Mouse (Mus musculus) adrenal gland, postnatal 4 days (tissue): ENCODE results near the gene Cacfd1. TPM values are rescaled to one million over a fixed set of nuclear protein-coding genes. Genes with fewer than 3 reads are reported as not detected.

Source experiments
- DNase-seq, 2 experiments: peaks; one replicate each; pipeline ENCODE4 v3.0.0; 2021 to 2022; ENCODE audit warnings: low spot score in 2 of 2, mixed read lengths in 2 of 2
- total RNA-seq, 2 experiments: library from RNA; stranded (reverse); gene quantifications; 2 replicates each; pipeline ENCODE4 v1.2.3; 2021

The Cacfd1 gene
- total RNA-seq, 2 experiments from 2014 or later: 49.8 to 53.7 TPM

GRCm38 (mm10) chr2:27070247-27070813 is 60.6 kb downstream of the Cacfd1 start:
- DNase-seq: no peak

Other genes starting within 250 kb of the Cacfd1 start
- gene Abo, start 144.9 kb upstream of the Cacfd1 start, total RNA-seq: not detected
- 10 to 100 TPM; 31.1 to 31.7 TPM for gene Surf6, start 107.0 kb upstream of the Cacfd1 start, total RNA-seq
- gene Med22, start 99.2 kb upstream of the Cacfd1 start, total RNA-seq: 10 to 100 TPM; 61.2 to 65.8 TPM
- 100 to 1,000 TPM; 585 to 598 TPM for gene Rpl7a, start 99.2 kb upstream of the Cacfd1 start, total RNA-seq
- gene Surf2, start 93.6 kb upstream of the Cacfd1 start, total RNA-seq: 10 to 100 TPM; 42.6 to 43.6 TPM
- gene Surf1, start 93.4 kb upstream of the Cacfd1 start, total RNA-seq: 100 to 1,000 TPM in 1 of 2 experiments, 10 to 100 TPM in 1; 90.9 to 103 TPM
- gene Surf4, start 76.0 kb upstream of the Cacfd1 start, total RNA-seq: 100 to 1,000 TPM; 151 to 163 TPM
- under 1 TPM; 0.31 to 0.73 TPM for gene Stkld1, start 75.9 kb upstream of the Cacfd1 start, total RNA-seq
- gene Rexo4, start 45.5 kb upstream of the Cacfd1 start, total RNA-seq: 10 to 100 TPM; 40.7 to 43.0 TPM
- under 1 TPM; 0.08 to 0.85 TPM for gene Adamts13, start 36.5 kb upstream of the Cacfd1 start, total RNA-seq
- 1 to 10 TPM; 1.3 TPM for gene Slc2a6, start 18.1 kb downstream of the Cacfd1 start, total RNA-seq
- gene Mymk, start 62.3 kb downstream of the Cacfd1 start, total RNA-seq: 1 to 10 TPM in 1 of 2 experiments, under 1 TPM in 1; 0.59 to 1.8 TPM
- 10 to 100 TPM in 1 of 2 experiments, 1 to 10 TPM in 1; 9.6 to 13.5 TPM for gene Adamtsl2, start 69.5 kb downstream of the Cacfd1 start, total RNA-seq
- 1 to 10 TPM; 4.0 to 5.0 TPM for gene Fam163b, start 132.6 kb downstream of the Cacfd1 start, total RNA-seq
- gene Dbh, start 155.3 kb downstream of the Cacfd1 start, total RNA-seq: 100 to 1,000 TPM; 515 to 549 TPM
- 10 to 100 TPM; 33.3 to 44.3 TPM for gene Sardh, start 238.4 kb downstream of the Cacfd1 start, total RNA-seq